Mouse (Mus musculus) stomach, postnatal 0 days (tissue): ENCODE data around the gene Fam171a2.

Source experiments
- CTCF ChIP-seq: IDR thresholded peaks from 2 replicates; pipeline ENCODE4 v1.5.1; 2016; ENCODE audit warnings: antibody characterized with exemption, low read depth, mild to moderate bottlenecking, moderate library complexity
- EP300 ChIP-seq: optimal IDR thresholded peaks from 2 replicates; pipeline ENCODE3; 2016; ENCODE audit warnings: antibody characterized with exemption

GRCm38 (mm10) chr11:102394421-102395124 is 52.9 kb downstream of the Fam171a2 start:
- TF ChIP-seq CTCF (no peak), EP300 (no peak)
